Mouse (Mus musculus): ENCODE measurements around the gene Gde1. TPM values are rescaled to one million over a fixed set of nuclear protein-coding genes. Genes with fewer than 3 reads are reported as not detected.

The Gde1 gene
- total RNA-seq, 4 experiments from 2014 or later, result 218 to 257 (median 233) TPM

Other genes with a start within 250 kb of the Gde1 start
- 1 to 10 TPM; 4.1 to 5.3 (median 4.7) TPM for gene Itpripl2, start 213.8 kb downstream of the Gde1 start, total RNA-seq (2022)
- 10 to 100 TPM; 32.8 to 36.3 (median 34.3) TPM for gene Coq7, start 172.4 kb downstream of the Gde1 start, total RNA-seq (2022)
- gene Tmc7, start 121.0 kb downstream of the Gde1 start, total RNA-seq (2022), result 10 to 100 TPM; 15.2 to 20.8 (median 17.5) TPM
- gene Tmc5, start 108.5 kb downstream of the Gde1 start, total RNA-seq (2022), result under 1 TPM in 3 of 4 experiments, not detected in 1; 0.25 to 0.74 (median 0.67) TPM
- 10 to 100 TPM; 52.1 to 59.6 (median 56.5) TPM for gene Ccp110, start 6.8 kb upstream of the Gde1 start, total RNA-seq (2022)
- 10 to 100 TPM; 56.2 to 72.5 (median 59.8) TPM for gene Vps35l, start 34.4 kb upstream of the Gde1 start, total RNA-seq (2022)
- 1 to 10 TPM; 3.9 to 4.7 (median 4.4) TPM for gene Iqck, start 150.0 kb upstream of the Gde1 start, total RNA-seq (2022)
- gene Knop1, start 150.5 kb upstream of the Gde1 start, total RNA-seq (2022), result 10 to 100 TPM; 16.7 to 29.3 (median 22.5) TPM

Data from left cerebral cortex, adult 8-10 months (tissue).